Mouse (Mus musculus): ENCODE data around the gene Gm42906. TPM values are rescaled to one million over a fixed set of nuclear protein-coding genes. Genes with fewer than 3 reads are reported as not detected.

Gm42906 gene
- polyA plus RNA-seq, 2 experiments = not detected

- no peak for DNase-seq (ENCODE audit: low spot score)
- Histone ChIP-seq H3K9ac (ENCODE audit: low read depth, low read length, severe bottlenecking) (no peak overlapping the region), H3K4me2 (replicated peaks; ENCODE audit: low read depth, low read length, severe bottlenecking) (no peak overlapping the region), H3K9me3 (ENCODE audit: control insufficient read depth, low read length) (no peaks in the 10 kb centered on the region), H3K36me3 (ENCODE audit: control insufficient read depth, insufficient read depth, low read length) (no peaks in the 10 kb centered on the region), H3K4me1 (ENCODE audit: control insufficient read depth, insufficient read depth, low read length) (peaks cover 16% of the 10 kb centered on the region), H3K27me3 (ENCODE audit: control insufficient read depth, insufficient read depth, low read length) (no peaks in the 10 kb centered on the region), H3K4me3 (replicated peaks; ENCODE audit: low read length) (no peak overlapping the region), H3K27ac (replicated peaks; ENCODE audit: low read depth, low read length) (peak overlapping the region; percentile 68; the same call in 1 of the 2 replicates)
- WGBS = 27% methylated on average over 2 of the region's 2 CpGs
- no peak for ATAC-seq (ENCODE audit: low FRiP score, low read depth)
- TF ChIP-seq POLR2A (IDR thresholded peaks at IDR 0.05; ENCODE audit: borderline replicate concordance, extremely low read depth, insufficient read depth, insufficient read length) = no peak
These were observed 318.1 kb downstream of the Gm42906 start for GRCm38 (mm10) chr5:151109822-151110221.

- H3K4me3 ChIP-seq (replicated peaks; ENCODE audit: low read length) = no peak overlapping the region
- H3K9me3 ChIP-seq (ENCODE audit: control insufficient read depth, low read length) = no peaks in the 10 kb centered on the region
- DNase-seq (ENCODE audit: low spot score) = no peak
- no peak overlapping the region for H3K4me2 ChIP-seq (replicated peaks; ENCODE audit: low read depth, low read length, severe bottlenecking)
- TF ChIP-seq POLR2A (IDR thresholded peaks at IDR 0.05; ENCODE audit: borderline replicate concordance, extremely low read depth, insufficient read depth, insufficient read length) = no peak
- no peak overlapping the region for H3K27ac ChIP-seq (replicated peaks; ENCODE audit: low read depth, low read length)
- peaks cover 16% of the 10 kb centered on the region for H3K4me1 ChIP-seq (ENCODE audit: control insufficient read depth, insufficient read depth, low read length)
- H3K36me3 ChIP-seq (ENCODE audit: control insufficient read depth, insufficient read depth, low read length) = no peaks in the 10 kb centered on the region
- H3K27me3 ChIP-seq (ENCODE audit: control insufficient read depth, insufficient read depth, low read length) = no peaks in the 10 kb centered on the region
- no peak overlapping the region for H3K9ac ChIP-seq (ENCODE audit: low read depth, low read length, severe bottlenecking)
- ATAC-seq (ENCODE audit: low FRiP score, low read depth) = no peak
- 79% methylated on average over 7 of the region's 7 CpGs for WGBS
These were observed 319.0 kb downstream of the Gm42906 start for GRCm38 (mm10) chr5:151108955-151109354.

GRCm38 (mm10) chr5:151108291-151108897, 319.6 kb downstream of the Gm42906 start:
- ATAC-seq (ENCODE audit: low FRiP score, low read depth) = no peak
- no peak for DNase-seq (ENCODE audit: low spot score)
- H3K9ac ChIP-seq (ENCODE audit: low read depth, low read length, severe bottlenecking) = no peak overlapping the region
- H3K9me3 ChIP-seq (ENCODE audit: control insufficient read depth, low read length) = no peaks in the 10 kb centered on the region
- H3K4me1 ChIP-seq (ENCODE audit: control insufficient read depth, insufficient read depth, low read length) = peaks cover 16% of the 10 kb centered on the region
- no peak overlapping the region for H3K4me3 ChIP-seq (replicated peaks; ENCODE audit: low read length)
- H3K36me3 ChIP-seq (ENCODE audit: control insufficient read depth, insufficient read depth, low read length) = no peaks in the 10 kb centered on the region
- no peaks in the 10 kb centered on the region for H3K27me3 ChIP-seq (ENCODE audit: control insufficient read depth, insufficient read depth, low read length)
- H3K27ac ChIP-seq (replicated peaks; ENCODE audit: low read depth, low read length) = no peak overlapping the region
- no peak overlapping the region for H3K4me2 ChIP-seq (replicated peaks; ENCODE audit: low read depth, low read length, severe bottlenecking)
- no peak for TF ChIP-seq POLR2A (IDR thresholded peaks at IDR 0.05; ENCODE audit: borderline replicate concordance, extremely low read depth, insufficient read depth, insufficient read length)
- 52% methylated on average over 19 of the region's 19 CpGs for WGBS

GRCm38 (mm10) chr5:151106841-151107240, 321.1 kb downstream of the Gm42906 start:
- Histone ChIP-seq H3K27ac (replicated peaks; ENCODE audit: low read depth, low read length) (no peak overlapping the region), H3K9ac (ENCODE audit: low read depth, low read length, severe bottlenecking) (no peak overlapping the region), H3K9me3 (ENCODE audit: control insufficient read depth, low read length) (no peaks in the 10 kb centered on the region), H3K4me2 (replicated peaks; ENCODE audit: low read depth, low read length, severe bottlenecking) (no peak overlapping the region), H3K27me3 (ENCODE audit: control insufficient read depth, insufficient read depth, low read length) (no peaks in the 10 kb centered on the region), H3K4me1 (ENCODE audit: control insufficient read depth, insufficient read depth, low read length) (peaks cover 16% of the 10 kb centered on the region), H3K4me3 (replicated peaks; ENCODE audit: low read length) (no peak overlapping the region), H3K36me3 (ENCODE audit: control insufficient read depth, insufficient read depth, low read length) (no peaks in the 10 kb centered on the region)
- 85% methylated on average over 3 of the region's 3 CpGs for WGBS
- DNase-seq (ENCODE audit: low spot score) = no peak
- no peak for TF ChIP-seq POLR2A (IDR thresholded peaks at IDR 0.05; ENCODE audit: borderline replicate concordance, extremely low read depth, insufficient read depth, insufficient read length)
- ATAC-seq (ENCODE audit: low FRiP score, low read depth) = no peak

- no peak for TF ChIP-seq POLR2A (IDR thresholded peaks at IDR 0.05; ENCODE audit: borderline replicate concordance, extremely low read depth, insufficient read depth, insufficient read length)
- Histone ChIP-seq H3K36me3 (ENCODE audit: control insufficient read depth, insufficient read depth, low read length) (no peaks in the 10 kb centered on the region), H3K9ac (ENCODE audit: low read depth, low read length, severe bottlenecking) (no peak overlapping the region), H3K27me3 (ENCODE audit: control insufficient read depth, insufficient read depth, low read length) (no peaks in the 10 kb centered on the region), H3K4me2 (replicated peaks; ENCODE audit: low read depth, low read length, severe bottlenecking) (no peak overlapping the region), H3K4me3 (replicated peaks; ENCODE audit: low read length) (no peak overlapping the region), H3K4me1 (ENCODE audit: control insufficient read depth, insufficient read depth, low read length) (peaks cover 14% of the 10 kb centered on the region), H3K27ac (replicated peaks; ENCODE audit: low read depth, low read length) (no peak overlapping the region), H3K9me3 (ENCODE audit: control insufficient read depth, low read length) (no peaks in the 10 kb centered on the region)
- ATAC-seq (ENCODE audit: low FRiP score, low read depth) (no peak), DNase-seq (ENCODE audit: low spot score) (no peak)
- WGBS = 86% methylated on average over 10 of the region's 10 CpGs
These were observed 322.6 kb downstream of the Gm42906 start for GRCm38 (mm10) chr5:151105054-151105971.
